Comparison of ENCODE assay signal across 19 mouse cellular contexts in the genomic region with DNA sequence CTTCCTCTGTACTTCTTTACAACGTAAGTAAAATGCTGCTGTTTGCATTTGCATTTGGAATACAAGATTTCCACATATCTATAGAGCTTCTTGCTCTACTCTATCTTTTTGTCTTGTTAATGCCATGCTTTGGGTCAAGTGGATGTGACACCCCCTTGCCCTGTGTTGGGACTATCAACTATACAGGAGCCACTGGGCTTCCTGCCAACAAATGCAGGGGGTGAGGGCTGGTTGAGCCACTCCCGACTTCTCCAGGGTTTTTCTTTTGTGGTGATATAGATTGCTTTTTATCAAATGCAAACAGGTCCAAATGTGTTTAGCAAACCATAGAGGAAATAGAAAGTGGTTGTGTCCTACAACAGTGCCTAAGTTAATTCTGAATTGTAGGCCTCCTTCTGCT.
DNase-seq lines count a peak whose midpoint lies in the region; ATAC-seq and TF ChIP-seq lines count a peak whose summit lies in the region.
"Had no signal": no experiment of that assay in that cellular context is flagged by ENCODE, and none has a peak within 500 bp of the region (broad histone marks: within the 10 kb centered on the region; RNA-seq: fewer than 3 reads in every experiment).

No protein-coding gene starts in this region.

- H3K27me3 ChIP-seq in heart, embryonic 10.5 days (ENCODE audit: insufficient read depth, poor library complexity, severe bottlenecking): no peaks in the 10 kb centered on the region
- no peaks in the 10 kb centered on the region for H3K27me3 ChIP-seq in stomach, postnatal 0 days (ENCODE audit: control insufficient read depth, insufficient read depth, low read length)
- H3K27me3 ChIP-seq: limb, embryonic 15.5 days had no signal

- TF ChIP-seq CTCF in stomach, postnatal 0 days (IDR thresholded peaks at IDR 0.05; ENCODE audit: low read depth): no peak

- H3K4me3 ChIP-seq in heart, embryonic 10.5 days: no peak overlapping the region
- H3K4me3 ChIP-seq in stomach, postnatal 0 days (ENCODE audit: low read depth, low read length): no peak overlapping the region
- H3K4me3 ChIP-seq: hindbrain, embryonic 10.5 days; limb, embryonic 15.5 days had no signal

- intact Hi-C loops in left cerebral cortex, postnatal 4 days (cut with DNase I): no loop called here
- intact Hi-C loops in left cerebral cortex, postnatal 25 days (cut with DNase I): no loop called here

- H3K9ac ChIP-seq in stomach, postnatal 0 days (ENCODE audit: low read length): no peak overlapping the region
- H3K9ac ChIP-seq: limb, embryonic 15.5 days had no signal

- no peak for DNase-seq in heart, embryonic 10.5 days (ENCODE audit: low spot score)
- DNase-seq in heart, adult 9 months (ENCODE audit: low spot score in 2 of 2): no peak
- peak; percentile 2 for DNase-seq in left cerebral cortex, postnatal 4 days
- no peak for DNase-seq in left cerebral cortex, postnatal 25 days (ENCODE audit: low spot score in 2 of 2)
- peak; percentile 33 for DNase-seq in ZHBTc4 (ENCODE audit: low read depth, low spot score)
- peak; percentile 64 for DNase-seq in stomach, postnatal 0 days (ENCODE audit: low spot score)
- no peak for DNase-seq in kidney, adult 9 months
- DNase-seq: adrenal gland, postnatal 10 days; B cell, adult 2 months; cerebellum, adult 9-11 months; retina, postnatal 1 day; thymus, adult 2 months had no signal

- ATAC-seq in stomach, postnatal 0 days (ENCODE audit: low FRiP score, low TSS enrichment): no peak; the same call in 1 of the 2 replicates
- ATAC-seq: activated CD4-positive, CD25-positive, alpha-beta regulatory T cell, adult 4 months; hindbrain, postnatal 0 days; intestine, postnatal 0 days; lung, postnatal 0 days had no signal

- H3K4me2 ChIP-seq in stomach, postnatal 0 days (replicated peaks; ENCODE audit: low read depth): no peak overlapping the region
- H3K4me2 ChIP-seq: limb, embryonic 15.5 days; midbrain, embryonic 11.5 days had no signal

- H3K27ac ChIP-seq in heart, embryonic 10.5 days: peak overlapping the region; percentile 70; the same call in 1 of the 2 replicates
- H3K27ac ChIP-seq in stomach, postnatal 0 days (replicated peaks): no peak overlapping the region
- H3K27ac ChIP-seq: hindbrain, embryonic 10.5 days; hindbrain, postnatal 0 days; limb, embryonic 15.5 days had no signal

- H3K4me1 ChIP-seq in heart, embryonic 10.5 days: peaks cover 5% of the 10 kb centered on the region; the same call in 1 of the 2 replicates
- H3K4me1 ChIP-seq in stomach, postnatal 0 days (replicated peaks; ENCODE audit: control insufficient read depth, insufficient read depth): no peaks in the 10 kb centered on the region
- H3K4me1 ChIP-seq: hindbrain, embryonic 10.5 days; limb, embryonic 15.5 days had no signal

- 56% methylated on average over 2 of the region's 2 CpGs for WGBS in heart, embryonic 10.5 days
- WGBS in stomach, postnatal 0 days: 56% methylated on average over 2 of the region's 2 CpGs

- no peak for TF ChIP-seq EP300 in stomach, postnatal 0 days (optimal IDR thresholded peaks at IDR 0.05)

- H3K9me3 ChIP-seq in heart, embryonic 10.5 days: no peaks in the 10 kb centered on the region
- no peaks in the 10 kb centered on the region for H3K9me3 ChIP-seq in stomach, postnatal 0 days (ENCODE audit: control insufficient read depth, low read length)
- H3K9me3 ChIP-seq: hindbrain, embryonic 10.5 days; limb, embryonic 15.5 days had no signal

- H3K36me3 ChIP-seq in heart, embryonic 10.5 days: no peaks in the 10 kb centered on the region
- H3K36me3 ChIP-seq in stomach, postnatal 0 days (ENCODE audit: control insufficient read depth, insufficient read depth, low read length): no peaks in the 10 kb centered on the region
- H3K36me3 ChIP-seq: hindbrain, embryonic 10.5 days; limb, embryonic 15.5 days had no signal

Comparison
In these comparisons a context has a peak if more than half of its experiments do, and no peak if none do; other contexts are left out.
1. DNase-seq: peak in left cerebral cortex, postnatal 4 days (single experiment), ZHBTc4 (single experiment) and stomach, postnatal 0 days (single experiment); none in heart, embryonic 10.5 days (single experiment), heart, adult 9 months (0 of 2), left cerebral cortex, postnatal 25 days (0 of 2) and kidney, adult 9 months (single experiment).